Mouse (Mus musculus) kidney, embryonic 15.5 days (tissue): ENCODE measurements at regions not wholly inside any gene's neighbourhood (a gene's known extent, or its start where the extent isn't known, plus 50 kb on each side); places are given as distances from the start of the nearest gene placed in this dataset.

Experiments
- ATAC-seq: fragments of 200-750 bp; cut with Nextera tagmentation; replicated peaks from 2 replicates; pipeline ENCODE4 v1.8.0; 2017; ENCODE audit warnings: moderate TSS enrichment; ENCODE audit not compliant: low FRiP score
- H3K27ac ChIP-seq: fragments of 300-500 bp; sonication (generic); 2 replicates; pipeline ENCODE4 v1.5.1; 2015; ENCODE audit warnings: mild to moderate bottlenecking, inconsistent platforms
- H3K27me3 ChIP-seq: fragments of 300-500 bp; sonication (generic); 2 replicates; pipeline ENCODE4 v1.6.1; 2015; ENCODE audit warnings: inconsistent platforms
- H3K36me3 ChIP-seq: fragments of 300-500 bp; sonication (generic); 2 replicates; pipeline ENCODE4 v1.6.1; 2015; ENCODE audit warnings: inconsistent platforms
- H3K4me1 ChIP-seq: fragments of 300-500 bp; sonication (generic); 2 replicates; pipeline ENCODE4 v1.6.1; 2015; ENCODE audit warnings: inconsistent platforms
- H3K4me2 ChIP-seq: fragments of 300-500 bp; sonication (generic); 2 replicates; pipeline ENCODE4 v1.6.1; 2015; ENCODE audit warnings: moderate library complexity, mild to moderate bottlenecking, inconsistent platforms
- H3K4me3 ChIP-seq: fragments of 300-500 bp; sonication (generic); replicated peaks from 2 replicates; pipeline ENCODE4 v1.5.1; 2015; ENCODE audit warnings: mild to moderate bottlenecking, inconsistent platforms
- H3K9ac ChIP-seq: fragments of 300-500 bp; sonication (generic); 2 replicates; pipeline ENCODE4 v1.6.1; 2015; ENCODE audit warnings: mild to moderate bottlenecking, inconsistent platforms
- H3K9me3 ChIP-seq: fragments of 300-500 bp; sonication (generic); replicated peaks from 2 replicates; pipeline ENCODE4 v1.6.1; 2016; ENCODE audit warnings: inconsistent platforms
- WGBS: fragments of 180-500 bp; shearing (Covaris S2); methylation state at CpG from one replicate; pipeline ENCODE4 v1.1.7; 2015; ENCODE audit warnings: mixed read lengths; 5-methylcytosine and 5-hydroxymethylcytosine counted together

- Histone ChIP-seq H3K36me3 (no peaks in the 10 kb centered on the region), H3K4me2 (no peak overlapping the region), H3K4me1 (no peaks in the 10 kb centered on the region), H3K9ac (no peak overlapping the region), H3K27ac (no peak overlapping the region), H3K27me3 (no peaks in the 10 kb centered on the region), H3K4me3 (no peak overlapping the region), H3K9me3 (no peaks in the 10 kb centered on the region)
- ATAC-seq, result no peak
- 82% methylated on average over 4 of the region's 4 CpGs for WGBS
Observed at GRCm38 (mm10) chr10:46185763-46186458, 608.3 kb downstream of the Hace1 start.

GRCm38 (mm10) chr10:46194143-46194542 is 616.5 kb downstream of the Hace1 start:
- ATAC-seq, result no peak
- no peak overlapping the region for H3K4me3 ChIP-seq
- H3K9me3 ChIP-seq, result no peaks in the 10 kb centered on the region
- no peak overlapping the region for H3K27ac ChIP-seq
- H3K27me3 ChIP-seq, result no peaks in the 10 kb centered on the region
- H3K4me2 ChIP-seq, result no peak overlapping the region
- H3K36me3 ChIP-seq, result no peaks in the 10 kb centered on the region
- no peak overlapping the region for H3K9ac ChIP-seq
- H3K4me1 ChIP-seq, result no peaks in the 10 kb centered on the region

GRCm38 (mm10) chr10:46226837-46227402 is 649.3 kb downstream of the Hace1 start:
- Histone ChIP-seq H3K4me3 (no peak overlapping the region), H3K36me3 (no peaks in the 10 kb centered on the region), H3K9me3 (no peaks in the 10 kb centered on the region), H3K27ac (no peak overlapping the region), H3K27me3 (no peaks in the 10 kb centered on the region), H3K4me2 (no peak overlapping the region), H3K4me1 (no peaks in the 10 kb centered on the region), H3K9ac (no peak overlapping the region)
- 64% methylated on average over 7 of the region's 7 CpGs for WGBS
- ATAC-seq, result no peak

GRCm38 (mm10) chr10:46229608-46230007 is 652.0 kb downstream of the Hace1 start:
- Histone ChIP-seq H3K27ac (no peak overlapping the region), H3K27me3 (no peaks in the 10 kb centered on the region), H3K4me2 (no peak overlapping the region), H3K9me3 (no peaks in the 10 kb centered on the region), H3K36me3 (no peaks in the 10 kb centered on the region), H3K4me1 (no peaks in the 10 kb centered on the region), H3K4me3 (no peak overlapping the region), H3K9ac (no peak overlapping the region)
- no peak for ATAC-seq
- 51% methylated on average over 4 of the region's 4 CpGs for WGBS

- Histone ChIP-seq H3K36me3 (no peaks in the 10 kb centered on the region), H3K9me3 (no peaks in the 10 kb centered on the region), H3K27me3 (no peaks in the 10 kb centered on the region), H3K4me1 (no peaks in the 10 kb centered on the region), H3K4me2 (no peak overlapping the region), H3K9ac (no peak overlapping the region), H3K4me3 (no peak overlapping the region), H3K27ac (no peak overlapping the region)
- no peak for ATAC-seq
- WGBS, result 51% methylated on average over 2 of the region's 2 CpGs
Observed at GRCm38 (mm10) chr10:46235581-46235980, 658.0 kb downstream of the Hace1 start.

GRCm38 (mm10) chr10:46255575-46255974 is 677.9 kb downstream of the Hace1 start:
- WGBS, result 100% methylated on average over 1 of the region's 1 CpGs
- Histone ChIP-seq H3K4me1 (no peaks in the 10 kb centered on the region), H3K27ac (no peak overlapping the region), H3K36me3 (no peaks in the 10 kb centered on the region), H3K4me2 (no peak overlapping the region), H3K27me3 (no peaks in the 10 kb centered on the region), H3K4me3 (no peak overlapping the region), H3K9ac (no peak overlapping the region), H3K9me3 (no peaks in the 10 kb centered on the region)
- no peak for ATAC-seq

GRCm38 (mm10) chr10:46269710-46270109 is 692.1 kb downstream of the Hace1 start:
- H3K9me3 ChIP-seq, result no peaks in the 10 kb centered on the region
- H3K4me1 ChIP-seq, result no peaks in the 10 kb centered on the region
- H3K4me2 ChIP-seq, result no peak overlapping the region
- no peaks in the 10 kb centered on the region for H3K36me3 ChIP-seq
- H3K27me3 ChIP-seq, result no peaks in the 10 kb centered on the region
- H3K4me3 ChIP-seq, result no peak overlapping the region
- no peak overlapping the region for H3K27ac ChIP-seq
- ATAC-seq, result no peak
- 93% methylated on average over 1 of the region's 1 CpGs for WGBS
- H3K9ac ChIP-seq, result no peak overlapping the region

GRCm38 (mm10) chr10:46273846-46274245 is 696.2 kb downstream of the Hace1 start:
- Histone ChIP-seq H3K9me3 (no peaks in the 10 kb centered on the region), H3K4me1 (no peaks in the 10 kb centered on the region), H3K9ac (no peak overlapping the region), H3K27me3 (no peaks in the 10 kb centered on the region), H3K4me2 (no peak overlapping the region), H3K4me3 (no peak overlapping the region), H3K27ac (no peak overlapping the region), H3K36me3 (no peaks in the 10 kb centered on the region)
- WGBS, result 87% methylated on average over 1 of the region's 1 CpGs
- ATAC-seq, result no peak

GRCm38 (mm10) chr10:46294290-46294689 is 716.7 kb downstream of the Hace1 start:
- H3K27ac ChIP-seq, result no peak overlapping the region
- ATAC-seq, result no peak
- no peak overlapping the region for H3K4me3 ChIP-seq
- H3K36me3 ChIP-seq, result no peaks in the 10 kb centered on the region
- no peak overlapping the region for H3K4me2 ChIP-seq
- H3K27me3 ChIP-seq, result no peaks in the 10 kb centered on the region
- 73% methylated on average over 5 of the region's 5 CpGs for WGBS
- H3K9me3 ChIP-seq, result no peaks in the 10 kb centered on the region
- no peak overlapping the region for H3K9ac ChIP-seq
- no peaks in the 10 kb centered on the region for H3K4me1 ChIP-seq

GRCm38 (mm10) chr10:46298352-46298751 is 720.7 kb downstream of the Hace1 start:
- Histone ChIP-seq H3K27me3 (no peaks in the 10 kb centered on the region), H3K27ac (no peak overlapping the region), H3K9me3 (no peaks in the 10 kb centered on the region), H3K4me1 (no peaks in the 10 kb centered on the region), H3K36me3 (no peaks in the 10 kb centered on the region), H3K4me2 (no peak overlapping the region), H3K9ac (no peak overlapping the region), H3K4me3 (no peak overlapping the region)
- WGBS, result 78% methylated on average over 5 of the region's 5 CpGs
- ATAC-seq, result no peak

- 28% methylated on average over 3 of the region's 3 CpGs for WGBS
- no peak for ATAC-seq
- Histone ChIP-seq H3K27me3 (no peaks in the 10 kb centered on the region), H3K4me1 (no peaks in the 10 kb centered on the region), H3K9ac (no peak overlapping the region), H3K4me3 (no peak overlapping the region), H3K27ac (no peak overlapping the region), H3K4me2 (no peak overlapping the region), H3K9me3 (no peaks in the 10 kb centered on the region), H3K36me3 (no peaks in the 10 kb centered on the region)
Observed at GRCm38 (mm10) chr10:46299521-46299920, 721.9 kb downstream of the Hace1 start.

GRCm38 (mm10) chr10:46320328-46321038 is 742.9 kb downstream of the Hace1 start:
- Histone ChIP-seq H3K4me1 (no peaks in the 10 kb centered on the region), H3K4me3 (no peak overlapping the region)
- 84% methylated on average over 5 of the region's 5 CpGs for WGBS

More at GRCm38 (mm10) chr10:46320328-46321038, 742.9 kb downstream of the Hace1 start:
- Histone ChIP-seq H3K4me2 (no peak overlapping the region), H3K9ac (no peak overlapping the region), H3K27me3 (no peaks in the 10 kb centered on the region), H3K36me3 (no peaks in the 10 kb centered on the region), H3K27ac (no peak overlapping the region), H3K9me3 (no peaks in the 10 kb centered on the region)
- ATAC-seq, result no peak
